Mouse (Mus musculus) kidney, adult 2 months (tissue): ENCODE results near the gene Elk3. TPM values are rescaled to one million over a fixed set of nuclear protein-coding genes. Genes with fewer than 3 reads are reported as not detected.

Source experiments
- DNase-seq: peaks from one replicate; pipeline ENCODE4 v3.0.0; 2021
- H3K27ac ChIP-seq: fragments of 200-500 bp; 2 replicates; pipeline ENCODE4 v1.5.1; 2012; ENCODE audit warnings: low read depth, low read length, control low read depth, inconsistent platforms; ENCODE audit not compliant: insufficient read depth
- H3K27me3 ChIP-seq: fragments of 200-500 bp; replicated peaks from 2 replicates; pipeline ENCODE4 v1.6.1; 2012; ENCODE audit warnings: mild to moderate bottlenecking, moderate library complexity, low read length, inconsistent platforms; ENCODE audit not compliant: control insufficient read depth, insufficient read depth
- H3K36me3 ChIP-seq: fragments of 200-500 bp; 2 replicates; pipeline ENCODE4 v1.6.1; 2012; ENCODE audit warnings: mild to moderate bottlenecking, moderate library complexity, low read length, inconsistent platforms; ENCODE audit not compliant: control insufficient read depth, insufficient read depth
- H3K4me1 ChIP-seq: fragments of 200-500 bp; 2 replicates; pipeline ENCODE4 v1.6.1; 2011; ENCODE audit warnings: low read length; ENCODE audit not compliant: control insufficient read depth, insufficient read depth
- H3K4me3 ChIP-seq: fragments of 200-500 bp; 2 replicates; pipeline ENCODE4 v1.5.1; 2011; ENCODE audit warnings: mild to moderate bottlenecking, low read depth, low read length, control low read depth; ENCODE audit not compliant: insufficient read depth
- CTCF ChIP-seq: fragments of 200-500 bp; conservative IDR thresholded peaks from 2 replicates; pipeline ENCODE4 v1.5.1; 2011; ENCODE audit warnings: low read depth, mild to moderate bottlenecking, control low read depth, low read length, moderate library complexity, mixed read lengths; ENCODE audit not compliant: insufficient read depth, insufficient read length
- POLR2A ChIP-seq: fragments of 200-500 bp; IDR thresholded peaks from one replicate; pipeline ENCODE4 v1.6.1; 2011; ENCODE audit warnings: low read depth, low read length, control low read depth
- WGBS: fragments of 180-500 bp; shearing (Covaris S2); methylation state at CpG from one replicate; pipeline ENCODE4 v1.1.7; 2018; 5-methylcytosine and 5-hydroxymethylcytosine counted together
- polyA plus RNA-seq: library from polyadenylated mRNA; depleted of rRNA; stranded (reverse); fragments of >200 nt; gene quantifications from 2 replicates; pipeline ENCODE4 v1.2.3, GENCODE M21; 2012

Elk3 gene
- polyA plus RNA-seq, 1 experiment = 28.1 TPM

DNA sequence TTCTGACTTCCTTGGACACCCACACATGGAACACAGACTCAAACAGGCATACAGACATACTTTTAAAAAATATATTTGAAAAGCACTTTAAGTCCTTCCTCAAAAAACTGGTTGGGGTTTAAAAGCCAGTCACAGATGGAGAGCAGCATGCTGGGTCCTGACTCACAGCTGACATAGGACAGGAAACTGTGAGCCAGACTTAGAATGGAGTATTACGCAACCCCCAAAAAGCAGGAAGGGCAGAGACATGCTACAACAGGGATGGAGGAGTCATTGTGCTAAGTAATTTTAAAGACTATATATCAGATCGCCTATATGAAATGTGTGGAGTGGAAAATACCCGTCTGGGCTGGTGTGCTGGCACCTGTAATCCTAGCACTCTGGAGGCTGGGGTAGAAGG, 42.6 kb downstream of the Elk3 start:
- no peaks in the 10 kb centered on the region for H3K36me3 ChIP-seq
- no peak for DNase-seq
- peaks cover 14% of the 10 kb centered on the region; the same call in 1 of the 2 replicates for H3K4me1 ChIP-seq
- no peak overlapping the region for H3K27ac ChIP-seq
- H3K4me3 ChIP-seq = no peak overlapping the region
- WGBS = 85% methylated on average over 3 of the region's 3 CpGs
- TF ChIP-seq POLR2A = no peak
- TF ChIP-seq CTCF = no peak
- no peaks in the 10 kb centered on the region for H3K27me3 ChIP-seq

DNA sequence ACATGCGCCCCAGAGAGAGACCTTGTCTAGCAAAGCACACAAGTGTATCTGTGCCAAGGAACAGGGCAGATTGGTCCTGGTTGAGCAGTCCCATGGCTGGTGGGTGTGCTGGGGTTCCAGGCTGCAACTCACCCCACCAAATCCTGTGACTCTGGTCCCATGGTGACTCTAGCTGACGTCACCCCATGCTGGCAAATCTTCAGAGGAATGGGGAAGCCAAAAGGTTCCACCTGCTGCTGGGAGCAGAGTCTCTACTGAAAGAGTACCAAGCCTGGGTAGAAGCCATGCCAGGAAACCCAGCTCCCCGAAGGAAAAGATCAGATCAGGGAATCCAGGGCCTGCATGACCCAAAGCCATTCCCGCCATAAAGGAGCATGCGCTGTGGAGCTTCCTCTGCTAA, 43.4 kb downstream of the Elk3 start:
- H3K27ac ChIP-seq = no peak overlapping the region
- 83% methylated on average over 5 of the region's 5 CpGs for WGBS
- no peak for DNase-seq
- TF ChIP-seq POLR2A = no peak
- TF ChIP-seq CTCF = no peak
- peaks cover 12% of the 10 kb centered on the region; the same call in 1 of the 2 replicates for H3K4me1 ChIP-seq
- no peak overlapping the region for H3K4me3 ChIP-seq
- H3K36me3 ChIP-seq = no peaks in the 10 kb centered on the region
- H3K27me3 ChIP-seq = no peaks in the 10 kb centered on the region

DNA sequence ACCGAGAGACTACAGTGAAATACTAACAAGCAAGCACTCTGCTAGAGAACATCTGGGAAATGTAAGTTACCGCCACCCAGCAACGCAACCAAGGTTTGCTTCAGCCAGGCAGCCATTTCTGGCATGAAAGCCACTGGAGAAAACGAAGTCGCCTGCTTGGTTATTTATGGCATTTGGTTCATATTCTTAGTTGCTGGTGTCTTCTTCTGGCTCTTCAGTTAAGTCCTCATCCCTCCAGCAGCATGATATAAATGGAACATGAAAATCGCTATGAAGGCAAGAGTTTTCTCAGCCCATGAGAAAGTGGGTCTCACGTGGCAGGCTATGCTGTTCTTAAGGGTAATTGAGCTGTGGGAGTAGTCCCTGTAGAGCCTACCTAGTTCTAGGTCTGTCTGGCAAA, 44.4 kb downstream of the Elk3 start:
- DNase-seq = no peak
- WGBS = 82% methylated on average over 7 of the region's 7 CpGs
- Histone ChIP-seq H3K36me3 (no peaks in the 10 kb centered on the region), H3K27ac (no peak overlapping the region), H3K4me1 (peaks cover 17% of the 10 kb centered on the region), H3K4me3 (no peak overlapping the region), H3K27me3 (no peaks in the 10 kb centered on the region)
- TF ChIP-seq POLR2A (no peak), CTCF (no peak)

- H3K4me1 ChIP-seq = peaks cover 21% of the 10 kb centered on the region
- DNase-seq = no peak
- H3K27me3 ChIP-seq = no peaks in the 10 kb centered on the region
- H3K27ac ChIP-seq = no peak overlapping the region
- H3K36me3 ChIP-seq = no peaks in the 10 kb centered on the region
- H3K4me3 ChIP-seq = no peak overlapping the region
- no peak for TF ChIP-seq POLR2A
- no peak for TF ChIP-seq CTCF
- 80% methylated on average over 9 of the region's 9 CpGs for WGBS
Observed at GRCm38 (mm10) chr10:93265833-93266232, 45.1 kb downstream of the Elk3 start.

- Histone ChIP-seq H3K4me3 (no peak overlapping the region), H3K36me3 (no peaks in the 10 kb centered on the region), H3K4me1 (peaks cover 21% of the 10 kb centered on the region), H3K27ac (no peak overlapping the region), H3K27me3 (no peaks in the 10 kb centered on the region)
- TF ChIP-seq POLR2A = no peak
- TF ChIP-seq CTCF = no peak
- DNase-seq = no peak
- 63% methylated on average over 5 of the region's 5 CpGs for whole genome bisulfite sequencing
Observed at GRCm38 (mm10) chr10:93264001-93264400, 46.9 kb downstream of the Elk3 start.

- no peak overlapping the region for H3K4me3 ChIP-seq
- 0 out of 2 replicates have a peak overlapping the region, but pooled peaks have one; percentile 3 for H3K27ac ChIP-seq
- 59% methylated on average over 8 of the region's 8 CpGs for WGBS
- no peaks in the 10 kb centered on the region for H3K27me3 ChIP-seq
- no peak for DNase-seq
- TF ChIP-seq POLR2A (no peak), CTCF (no peak)
- H3K36me3 ChIP-seq = no peaks in the 10 kb centered on the region
- peaks cover 21% of the 10 kb centered on the region for H3K4me1 ChIP-seq
Observed at GRCm38 (mm10) chr10:93263431-93263830, 47.5 kb downstream of the Elk3 start.

- DNase-seq = no peak
- no peak overlapping the region for H3K4me3 ChIP-seq
- 15% methylated on average over 15 of the region's 15 CpGs for WGBS
- no peaks in the 10 kb centered on the region for H3K36me3 ChIP-seq
- H3K27me3 ChIP-seq = no peaks in the 10 kb centered on the region
- TF ChIP-seq CTCF (no peak), POLR2A (no peak)
- no peak overlapping the region for H3K27ac ChIP-seq
- H3K4me1 ChIP-seq = peaks cover 21% of the 10 kb centered on the region
Observed at GRCm38 (mm10) chr10:93261981-93262499, 48.9 kb downstream of the Elk3 start.
